Mouse (Mus musculus): Measurements from ENCODE around the gene Scamp3.

Scamp3 gene

DNA sequence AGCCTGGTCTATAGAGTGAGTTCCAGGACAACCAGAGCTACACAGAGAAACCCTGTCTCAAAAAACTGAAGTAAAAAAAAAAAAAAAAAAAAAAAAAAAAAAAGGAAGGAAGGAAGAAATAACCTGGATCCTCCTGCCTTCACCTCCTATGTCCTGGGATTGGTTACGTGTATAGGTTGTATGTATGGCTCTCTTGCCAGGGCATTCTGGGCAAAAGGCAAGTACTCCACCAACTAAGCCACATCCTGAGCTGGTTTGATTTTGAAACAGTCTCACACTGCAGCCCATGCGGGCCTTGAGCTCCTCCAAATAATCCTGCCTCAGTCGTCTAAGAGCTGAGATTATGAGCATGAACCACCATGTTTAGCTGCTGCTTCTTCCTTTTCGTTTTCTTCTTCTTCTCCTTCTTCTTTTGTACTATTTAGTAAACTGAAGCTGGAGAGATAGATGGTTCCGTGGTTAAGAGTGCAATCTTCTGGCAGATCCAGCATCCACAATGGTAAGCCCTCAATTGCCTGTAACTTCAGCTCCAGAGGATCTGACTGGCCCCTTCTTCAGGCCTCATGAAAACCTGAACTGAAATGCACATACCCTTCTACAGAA lies 13.5 kb upstream of the Scamp3 start:
- peak; percentile 9 for DNase-seq

DNA sequence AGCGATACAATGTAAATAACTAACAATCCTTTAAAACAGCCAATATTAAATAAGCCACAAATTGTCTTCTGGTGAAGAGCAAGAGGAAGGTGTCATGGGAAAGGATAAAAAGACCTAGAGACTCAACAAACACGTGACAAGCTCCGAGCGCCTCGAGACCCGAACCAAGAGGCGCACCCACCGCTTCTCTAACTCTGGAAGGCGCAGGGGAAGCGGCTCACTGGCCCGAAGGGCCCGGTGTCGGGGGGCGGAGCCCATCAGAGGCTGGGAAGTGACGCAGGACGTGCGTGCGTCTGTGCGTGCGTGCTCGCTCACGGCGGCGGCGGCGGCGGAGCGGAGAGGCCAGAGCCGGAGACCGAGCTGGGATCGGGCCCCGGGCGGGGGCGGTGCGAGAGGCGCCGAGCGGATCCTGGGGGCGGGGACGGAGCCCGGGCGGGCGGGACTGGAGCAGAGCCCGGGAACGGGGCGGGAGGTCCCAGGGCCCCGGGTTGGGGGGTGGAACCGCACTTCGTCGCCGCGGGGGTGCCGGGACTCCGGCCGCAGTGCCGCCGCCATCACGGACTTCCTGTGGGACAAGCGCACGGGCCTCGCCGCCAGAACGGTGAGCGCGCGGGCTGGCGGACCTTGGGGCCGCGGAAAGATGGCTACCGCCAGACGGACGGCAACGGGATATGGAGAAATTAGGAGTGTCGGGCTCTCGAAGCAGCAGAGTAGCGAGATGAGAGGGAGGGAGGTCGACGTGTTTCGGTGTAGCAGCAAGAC lies 12.6 kb upstream of the Scamp3 start, which contains the start of gene Clk2:
Gene Clk2, plus strand, starts transcription at position 290 of the 762 bp plus-strand sequence.
- DNase-seq, result peak; percentile 95

DNA sequence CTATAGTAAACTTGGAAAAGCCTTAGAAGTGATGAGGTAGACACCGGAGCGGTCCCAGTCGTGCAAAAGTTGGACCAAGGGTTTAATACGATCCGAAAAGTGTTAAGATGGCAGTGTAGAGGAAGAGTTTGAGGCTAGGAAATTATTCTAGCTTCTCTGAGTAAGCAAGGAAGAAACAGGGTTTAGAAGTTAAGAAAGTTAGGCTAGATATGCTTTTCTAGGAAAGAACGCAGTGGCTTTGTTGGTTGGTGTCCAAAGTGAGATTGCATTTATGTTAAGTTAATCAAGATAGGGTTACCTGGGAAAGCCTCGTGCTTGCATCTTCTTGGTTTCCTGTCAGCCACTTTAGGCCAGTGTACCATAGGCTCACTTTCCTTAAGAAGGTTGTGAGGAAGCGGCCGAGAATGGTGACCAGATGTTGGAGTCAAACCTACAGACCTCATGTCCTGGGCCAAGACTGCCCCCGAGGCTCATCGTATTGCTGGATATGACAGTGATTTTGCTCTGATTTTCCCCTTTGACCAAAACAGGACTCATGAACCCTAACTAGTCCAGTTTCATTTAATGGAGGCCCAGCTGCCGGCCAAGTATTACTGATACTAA lies 11.9 kb upstream of the Scamp3 start:
- peak; percentile 24 for DNase-seq

DNA sequence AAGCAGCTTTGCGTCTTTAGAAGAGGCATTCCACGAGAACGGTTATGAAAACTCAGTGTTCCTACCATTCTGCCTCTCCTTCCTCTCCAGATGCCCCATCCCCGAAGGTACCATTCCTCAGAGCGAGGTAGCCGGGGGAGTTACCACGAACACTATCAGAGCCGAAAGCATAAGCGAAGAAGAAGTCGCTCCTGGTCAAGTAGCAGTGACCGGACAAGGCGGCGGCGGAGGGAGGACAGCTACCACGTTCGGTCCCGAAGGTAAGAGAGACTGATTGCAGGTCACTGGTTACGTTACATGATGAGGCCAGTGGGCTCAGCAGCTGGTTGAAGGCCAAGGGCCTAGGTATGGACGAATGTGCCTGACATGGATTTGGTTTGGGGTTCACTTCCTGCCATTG lies 10.3 kb upstream of the Scamp3 start:
- DNase-seq, result peak; percentile 35

DNA sequence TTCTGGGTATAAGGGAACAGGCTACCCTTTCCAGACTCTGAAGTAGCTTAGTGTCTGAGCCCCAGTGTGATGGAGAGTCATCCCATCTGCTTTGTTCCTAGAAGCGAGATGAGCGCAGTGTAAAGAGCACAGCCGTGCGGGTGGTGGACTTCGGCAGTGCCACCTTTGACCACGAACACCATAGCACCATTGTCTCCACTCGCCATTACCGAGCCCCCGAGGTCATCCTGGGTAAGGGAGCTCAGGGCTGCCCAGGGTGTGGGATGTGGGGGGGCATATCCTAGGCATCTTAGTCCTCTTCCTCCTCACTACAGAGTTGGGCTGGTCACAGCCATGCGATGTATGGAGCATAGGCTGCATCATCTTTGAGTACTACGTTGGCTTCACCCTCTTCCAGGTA lies 2.4 kb upstream of the Scamp3 start:
- DNase-seq, result no peak

DNA sequence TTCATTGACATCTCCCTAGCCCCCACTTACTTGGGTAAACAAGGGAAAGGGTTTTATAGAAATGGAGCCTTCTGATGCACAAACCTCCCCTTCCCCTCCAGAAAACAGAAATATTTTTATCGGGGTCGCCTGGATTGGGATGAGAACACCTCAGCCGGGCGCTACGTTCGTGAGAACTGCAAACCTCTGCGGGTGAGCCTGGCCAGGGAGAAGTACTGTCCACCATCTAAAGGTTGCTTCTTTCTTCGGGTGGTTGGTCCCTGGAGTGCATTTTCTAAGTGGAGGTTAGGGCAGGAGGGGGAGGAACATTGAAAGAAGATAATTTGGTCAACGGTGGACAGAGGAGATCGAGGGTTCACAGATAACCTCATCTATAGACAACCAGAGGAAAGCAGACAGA lies 1.7 kb upstream of the Scamp3 start:
- DNase-seq, result peak; percentile 17

DNA sequence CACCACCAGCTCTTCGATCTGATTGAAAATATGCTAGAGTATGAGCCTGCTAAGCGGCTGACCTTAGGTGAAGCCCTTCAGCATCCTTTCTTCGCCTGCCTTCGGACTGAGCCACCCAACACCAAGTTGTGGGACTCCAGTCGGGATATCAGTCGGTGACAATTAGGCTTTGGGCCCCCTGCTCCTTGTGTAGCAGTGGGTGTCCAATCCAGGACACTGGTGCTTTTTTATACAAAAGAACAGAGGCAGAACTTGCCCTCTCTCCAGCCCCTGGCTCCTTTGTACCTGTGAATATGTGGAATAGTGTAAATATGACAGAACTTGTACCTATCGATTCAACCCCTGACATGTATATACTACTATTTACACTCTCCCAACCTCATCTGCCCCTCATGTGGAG lies 852 bp upstream of the Scamp3 start:
- peak; percentile 58 for DNase-seq

DNA sequence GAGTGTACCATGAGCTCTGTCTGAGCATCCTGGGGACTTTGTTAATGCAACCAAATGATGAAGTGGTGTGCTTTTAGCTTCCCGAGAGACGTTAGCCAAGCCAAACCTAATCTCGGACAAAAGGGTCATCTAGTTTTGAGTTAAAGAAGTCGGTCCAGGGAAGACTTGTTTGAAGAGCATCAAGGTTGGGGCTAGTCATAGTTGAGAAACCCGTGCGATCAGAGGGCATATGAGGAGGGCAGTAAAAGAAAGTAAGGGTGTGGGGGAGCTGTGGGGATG lies 773 bp downstream of the Scamp3 start:
- DNase-seq, result no peak

DNA sequence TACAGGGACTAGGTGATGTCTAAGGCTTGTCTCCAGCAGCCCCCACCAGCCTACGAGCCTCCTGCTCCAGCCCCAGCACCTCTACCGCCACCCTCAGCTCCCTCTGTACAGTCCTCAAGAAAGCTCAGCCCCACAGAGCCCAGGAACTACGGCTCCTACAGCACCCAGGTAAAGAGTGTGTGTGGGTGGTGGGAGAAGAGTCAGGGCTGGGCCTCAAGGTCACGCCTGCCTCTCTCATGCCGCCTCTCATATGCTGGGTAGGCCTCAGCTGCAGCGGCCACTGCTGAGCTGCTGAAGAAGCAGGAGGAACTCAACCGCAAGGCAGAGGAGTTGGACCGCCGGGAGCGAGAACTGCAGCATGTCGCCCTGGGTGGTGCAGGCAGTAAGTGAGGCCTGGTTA lies 1.8 kb downstream of the Scamp3 start:
- peak; percentile 34 for DNase-seq

DNA sequence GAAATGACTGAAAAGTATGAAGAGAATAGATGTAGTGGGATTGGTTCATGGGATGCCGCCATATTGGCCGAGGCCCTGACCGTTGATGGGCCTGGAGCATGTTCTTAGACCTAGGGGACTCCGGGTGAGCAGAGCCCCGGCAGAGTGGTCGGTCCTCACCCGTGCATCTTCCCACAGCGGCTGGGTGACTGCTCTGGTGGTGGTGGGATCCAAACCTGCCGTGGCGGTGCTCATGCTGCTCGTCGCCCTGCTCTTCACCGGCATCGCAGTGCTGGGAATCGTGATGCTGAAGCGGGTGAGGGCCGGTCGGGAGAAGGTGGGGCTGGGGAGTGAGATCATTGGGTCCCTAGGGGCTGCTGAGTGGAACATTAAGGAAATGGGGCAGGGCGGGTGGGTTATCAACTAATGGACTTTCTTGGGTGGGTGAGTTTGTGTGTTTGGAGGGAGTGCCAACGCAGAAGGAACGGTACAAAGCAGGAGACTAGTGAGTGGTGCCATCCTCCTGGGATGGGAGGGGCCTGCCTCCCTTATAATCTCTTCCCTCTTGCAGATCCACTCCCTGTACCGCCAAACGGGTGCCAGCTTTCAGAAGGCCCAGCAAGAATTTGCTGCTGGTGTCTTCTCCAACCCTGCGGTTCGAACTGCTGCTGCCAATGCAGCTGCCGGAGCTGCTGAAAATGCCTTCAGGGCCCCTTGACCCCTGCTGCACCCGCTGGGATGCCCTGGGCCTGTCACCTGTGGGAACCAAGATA lies 4.7 kb downstream of the Scamp3 start:
- DNase-seq, result peak; percentile 66

DNA sequence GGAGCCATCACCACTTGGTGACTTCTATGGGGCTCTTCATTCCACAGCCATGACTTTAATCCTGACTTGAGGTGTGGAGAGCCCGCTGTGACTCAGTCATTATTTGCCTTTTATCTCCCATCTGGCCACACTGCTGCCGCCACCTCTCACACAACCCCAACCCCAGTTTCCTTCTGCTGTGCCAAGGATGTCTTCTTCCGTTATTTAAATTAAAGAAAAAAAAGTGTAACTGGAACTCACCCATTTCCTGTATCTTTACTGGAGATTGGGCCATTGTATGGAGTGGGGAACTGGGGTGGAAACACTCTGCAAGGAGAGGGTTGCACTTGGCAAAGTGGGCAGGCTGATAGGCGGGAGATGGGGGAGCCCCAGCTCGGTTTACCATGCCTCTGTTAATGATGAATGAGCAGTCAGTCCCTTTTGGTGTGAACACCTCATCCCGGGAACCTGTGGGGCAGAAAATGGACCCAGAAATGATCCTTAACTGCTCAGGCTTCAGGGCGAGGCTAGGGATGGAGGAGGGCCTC lies 5.3 kb downstream of the Scamp3 start:
- no peak for DNase-seq

DNA sequence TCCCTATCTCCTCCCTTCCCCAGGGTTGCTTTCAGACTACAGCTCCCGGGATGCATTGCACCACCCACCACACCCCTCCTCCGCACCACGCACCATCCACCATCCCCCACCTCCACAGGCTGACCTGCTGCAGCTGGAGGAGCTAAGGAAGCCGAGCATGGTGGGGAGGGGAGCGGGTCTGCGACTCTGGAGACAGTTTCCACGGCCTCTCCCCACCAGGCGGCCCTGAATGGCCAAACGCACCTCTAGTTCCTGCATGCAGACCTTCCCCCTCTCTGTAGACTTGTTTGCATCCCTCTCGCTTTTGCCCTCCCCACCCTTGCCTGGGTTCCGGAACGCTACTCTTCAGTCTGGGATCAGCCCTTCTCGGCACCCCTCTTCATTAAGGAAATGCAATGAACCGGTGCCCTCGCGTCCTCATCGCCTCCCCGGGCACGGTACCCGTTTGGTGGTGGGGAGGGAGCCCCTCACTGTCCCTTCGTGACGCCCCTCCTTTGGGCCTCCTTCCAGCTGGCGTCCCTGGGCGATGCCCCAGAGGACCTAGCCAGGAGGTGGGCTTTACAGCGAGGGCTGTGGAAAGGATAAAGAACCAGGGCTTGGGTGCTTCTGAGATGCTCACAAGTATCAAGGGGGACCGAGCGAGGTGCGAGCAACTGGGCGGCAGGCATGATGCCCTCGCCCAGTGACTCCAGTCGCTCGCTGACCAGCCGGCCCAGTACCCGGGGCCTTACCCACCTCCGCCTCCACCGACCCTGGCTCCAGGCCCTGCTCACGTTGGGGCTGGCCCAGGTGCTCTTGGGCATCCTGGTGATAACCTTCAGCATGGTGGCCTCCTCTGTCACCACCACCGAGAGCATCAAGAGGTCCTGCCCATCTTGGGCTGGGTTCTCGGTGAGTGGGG lies 6.0 kb downstream of the Scamp3 start, which contains the start of gene Fam189b:
Gene Fam189b, plus strand, starts transcription at position 86 of the 901 bp plus-strand sequence.
- peak; percentile 94 for DNase-seq

DNA sequence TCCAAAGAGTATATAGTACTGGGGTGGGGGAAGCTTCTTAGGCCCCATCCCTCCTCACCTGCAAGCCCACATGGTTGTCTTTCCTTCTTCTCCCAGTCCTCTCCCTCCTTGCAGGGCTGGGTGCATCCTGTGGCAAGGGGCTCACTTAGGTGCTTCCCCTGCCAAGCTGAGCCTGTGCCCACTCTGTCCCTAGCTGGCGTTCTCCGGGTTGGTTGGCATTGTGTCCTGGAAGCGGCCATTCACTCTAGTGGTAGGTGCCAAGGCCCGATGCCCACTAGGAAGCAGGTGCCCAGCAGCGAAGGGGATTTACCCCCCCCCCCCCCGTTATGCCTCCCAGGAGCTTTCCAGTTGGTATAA lies 6.7 kb downstream of the Scamp3 start:
- peak; percentile 64 for DNase-seq

DNA sequence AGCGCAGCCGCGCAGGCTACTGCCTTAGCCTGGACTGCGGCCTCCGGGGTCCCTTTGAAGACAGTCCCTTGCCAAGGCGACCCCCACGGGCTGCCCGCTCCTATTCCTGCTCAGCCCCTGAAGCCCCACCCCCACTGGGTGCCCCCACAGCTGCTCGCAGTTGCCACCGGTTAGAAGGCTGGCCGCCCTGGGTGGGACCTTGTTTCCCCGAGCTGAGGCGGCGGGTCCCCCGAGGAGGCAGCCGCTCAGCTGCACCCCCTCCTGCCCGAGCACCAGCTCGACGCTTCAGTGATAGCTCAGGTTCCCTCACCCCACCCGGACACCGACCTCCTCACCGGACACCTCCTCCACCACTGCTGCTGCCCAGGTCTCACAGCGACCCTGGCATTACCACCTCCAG lies 9.9 kb downstream of the Scamp3 start:
- DNase-seq, result peak; percentile 42

DNA sequence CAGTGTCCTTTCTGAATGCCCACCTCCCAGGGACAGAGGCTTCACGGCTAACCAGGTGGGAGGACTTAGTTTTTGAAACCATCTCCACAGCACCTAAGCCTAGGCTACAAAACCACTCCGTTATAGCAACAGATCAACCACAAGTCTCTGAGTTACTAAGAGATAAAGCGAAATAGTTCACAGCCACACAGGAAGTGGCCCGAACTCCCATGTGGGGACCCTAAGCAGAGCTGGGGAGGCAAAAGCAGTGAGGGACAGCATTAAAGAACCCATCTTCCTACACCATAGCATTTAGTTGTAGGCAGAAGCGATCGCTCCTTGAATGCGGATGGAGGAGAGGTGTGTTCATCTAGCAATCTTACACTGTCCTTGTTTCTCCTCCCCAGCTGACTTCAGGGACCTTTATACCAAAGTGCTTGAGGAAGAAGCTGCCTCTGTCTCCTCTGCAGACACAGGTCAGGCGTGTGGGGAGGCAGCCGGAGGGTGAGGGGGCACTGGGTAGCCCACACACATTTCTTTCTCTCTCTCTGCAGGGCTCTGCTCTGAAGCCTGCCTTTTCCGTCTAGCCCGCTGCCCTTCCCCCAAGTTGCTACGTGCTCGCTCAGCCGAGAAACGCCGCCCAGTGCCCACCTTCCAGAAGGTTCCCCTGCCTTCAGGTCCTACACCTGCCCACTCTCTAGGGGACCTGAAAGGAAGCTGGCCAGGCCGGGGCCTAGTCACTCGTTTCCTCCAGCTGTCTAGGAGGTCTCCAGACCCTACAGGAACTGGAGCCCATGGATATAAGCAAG lies 10.6 kb downstream of the Scamp3 start:
- peak; percentile 19 for DNase-seq

DNA sequence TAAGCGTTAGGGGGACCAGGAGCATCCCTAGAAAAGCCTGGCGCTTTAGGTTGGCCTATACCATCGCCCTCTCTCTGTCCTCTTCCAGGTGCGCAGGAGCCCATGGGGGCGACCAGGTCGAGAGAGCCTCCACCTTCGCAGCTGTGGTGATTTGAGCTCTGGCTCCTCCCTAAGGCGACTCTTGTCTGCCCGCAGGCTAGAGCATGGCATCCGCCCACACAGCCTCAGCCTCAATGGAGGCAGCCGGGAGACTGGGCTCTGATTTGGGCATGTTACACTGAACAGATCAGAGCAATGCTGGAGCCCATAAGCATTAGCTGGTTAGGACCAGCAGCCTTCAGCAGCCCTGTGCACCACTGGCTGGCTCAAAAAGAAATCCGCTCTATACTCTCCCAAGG lies 11.2 kb downstream of the Scamp3 start:
- DNase-seq, result no peak

DNA sequence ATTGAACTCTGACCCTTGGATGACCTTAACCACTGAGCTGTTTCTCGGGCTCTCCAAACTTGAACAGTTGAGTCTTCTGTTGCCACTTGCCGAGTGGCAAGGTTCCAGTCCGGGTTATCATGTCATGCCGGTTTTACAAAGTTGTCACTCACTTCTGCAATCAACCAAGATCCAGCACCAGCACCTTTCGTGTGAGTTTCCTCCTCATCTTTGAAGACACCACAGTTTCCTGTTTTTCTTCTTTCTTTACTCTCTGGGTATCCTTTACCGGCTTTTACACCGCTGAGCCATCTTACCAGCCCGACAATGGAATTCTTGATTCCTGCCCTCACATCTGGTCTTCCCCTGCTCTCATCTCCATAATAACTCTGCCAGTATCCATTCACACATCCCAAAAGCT lies 13.2 kb downstream of the Scamp3 start:
- DNase-seq, result no peak

DNA sequence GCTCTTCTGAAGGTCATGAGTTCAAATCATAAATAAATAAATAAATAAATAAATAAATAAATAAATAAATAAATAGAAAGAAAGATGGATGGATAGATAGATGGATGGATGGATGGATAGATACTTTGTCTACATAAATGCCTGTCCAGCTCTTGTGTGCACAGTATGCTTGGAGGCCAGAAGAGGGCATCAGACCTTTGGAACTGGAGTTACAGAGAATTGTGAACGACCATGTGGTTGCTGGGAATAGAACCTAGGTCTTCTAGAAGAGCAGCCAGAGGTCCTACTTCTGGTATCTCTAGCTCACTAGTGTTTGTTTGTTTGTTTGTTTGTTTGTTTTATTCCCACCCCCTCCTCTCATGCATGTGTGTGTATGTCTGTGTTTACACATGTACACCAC lies 16.1 kb downstream of the Scamp3 start:
- DNase-seq, result no peak

DNA sequence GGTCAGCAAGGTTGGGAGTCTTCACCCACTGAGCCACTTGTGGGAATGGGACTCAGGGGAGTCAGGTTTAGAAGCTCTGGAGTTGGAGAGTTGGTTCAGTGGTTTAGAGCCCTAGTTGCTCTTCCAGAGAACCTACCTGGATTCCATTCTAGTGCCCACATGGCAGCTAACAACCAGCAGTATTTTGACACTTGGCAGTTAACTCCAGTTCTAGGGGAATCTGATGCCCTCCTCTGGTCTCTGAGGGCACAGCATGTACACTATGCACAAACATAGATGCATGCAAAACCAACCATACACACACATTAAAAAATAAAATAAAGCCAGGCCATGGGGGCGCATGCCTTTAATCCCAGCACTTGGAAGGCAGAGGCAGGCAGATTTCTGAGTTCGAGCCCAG lies 16.6 kb downstream of the Scamp3 start:
- DNase-seq, result no peak

DNA sequence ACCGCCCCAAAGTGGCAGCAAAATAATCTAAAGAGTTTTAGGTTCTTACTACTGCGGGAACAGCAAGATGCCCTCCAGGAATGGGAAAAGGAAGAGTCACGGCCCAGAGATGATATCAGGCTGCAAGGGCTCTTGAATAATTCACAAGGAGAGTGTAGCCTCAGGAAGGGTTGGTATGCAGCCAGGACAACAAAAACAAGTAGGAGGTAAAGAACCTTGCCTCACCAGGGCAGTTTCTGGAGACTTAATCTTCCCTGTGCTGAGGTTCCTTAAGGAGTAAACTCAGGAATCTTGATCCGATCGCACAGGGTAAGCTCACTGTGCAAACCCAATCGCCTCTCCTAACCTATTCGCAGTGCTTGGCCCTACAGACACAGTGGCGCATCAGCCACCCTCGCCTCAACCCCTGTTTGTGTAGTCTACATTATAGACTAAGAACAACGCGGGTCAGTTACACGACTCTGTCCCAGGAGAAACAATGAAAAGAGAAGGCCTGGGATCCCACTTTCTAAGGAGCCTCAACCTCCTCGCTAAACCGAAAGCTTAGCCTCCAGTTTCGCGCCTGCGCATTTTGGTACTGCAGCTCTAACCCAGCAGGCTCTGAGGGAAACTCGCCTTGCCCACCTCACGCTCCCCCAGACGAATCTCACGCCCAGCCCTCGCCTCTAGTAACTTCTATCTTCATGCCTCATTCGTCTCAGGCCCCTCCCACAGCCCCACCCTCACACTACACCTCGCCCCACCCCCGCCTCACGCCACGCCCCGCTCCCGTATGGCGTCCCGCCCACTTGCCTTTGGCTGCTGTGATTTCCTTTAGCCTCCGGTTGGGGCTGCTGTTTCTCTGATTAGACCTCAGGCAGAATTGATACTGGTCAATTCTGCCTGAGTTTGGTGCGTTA lies 19.0 kb downstream of the Scamp3 start:
- peak; percentile 85 for DNase-seq

DNA sequence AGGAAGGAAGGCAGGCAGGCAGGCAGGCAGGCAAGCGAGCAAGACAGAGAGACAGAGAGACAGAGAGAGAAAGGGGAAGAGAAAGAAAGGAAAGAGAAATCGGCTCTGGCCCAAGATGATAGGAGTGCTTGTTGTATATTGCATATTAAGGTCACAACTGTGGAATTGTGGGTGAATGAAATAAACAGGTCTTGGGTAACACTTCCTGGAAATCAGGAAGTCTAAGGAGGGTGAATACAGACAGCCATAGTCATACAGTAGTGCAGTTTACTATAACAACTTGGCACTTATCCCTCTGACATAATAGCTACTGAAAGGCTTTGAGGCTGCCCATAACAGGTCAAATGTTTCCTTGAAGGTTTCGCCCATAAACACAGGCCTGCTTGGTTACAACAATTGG lies 22.6 kb downstream of the Scamp3 start:
- DNase-seq, result no peak

Data from cerebellum, adult 9-11 months (tissue).